Mouse (Mus musculus) small intestine, adult 2 months (tissue): Measurements from ENCODE around the gene Itpka. TPM values are rescaled to one million over a fixed set of nuclear protein-coding genes. Genes with fewer than 3 reads are reported as not detected.

Experiments
- H3K27ac ChIP-seq: fragments of 200-500 bp; 2 replicates; pipeline ENCODE4 v1.5.1; 2012; ENCODE audit warnings: low read depth, low read length, control low read depth, inconsistent platforms; ENCODE audit not compliant: insufficient read depth
- H3K27me3 ChIP-seq: fragments of 200-500 bp; 2 replicates; pipeline ENCODE4 v1.6.1; 2012; ENCODE audit warnings: mild to moderate bottlenecking, moderate library complexity, low read length, inconsistent platforms; ENCODE audit not compliant: control insufficient read depth, insufficient read depth
- H3K36me3 ChIP-seq: fragments of 200-500 bp; 2 replicates; pipeline ENCODE4 v1.6.1; 2012; ENCODE audit warnings: mild to moderate bottlenecking, low read length, control low read depth, inconsistent platforms; ENCODE audit not compliant: control insufficient read depth, insufficient read depth
- H3K4me1 ChIP-seq: fragments of 200-500 bp; 2 replicates; pipeline ENCODE4 v1.6.1; 2012; ENCODE audit warnings: low read length, inconsistent platforms, mixed read lengths; ENCODE audit not compliant: control insufficient read depth, insufficient read depth, insufficient read length
- H3K4me3 ChIP-seq: fragments of 200-500 bp; 2 replicates; pipeline ENCODE4 v1.5.1; 2012; ENCODE audit warnings: low read depth, mild to moderate bottlenecking, control low read depth, inconsistent platforms, low read length, moderate library complexity
- CTCF ChIP-seq: fragments of 200-500 bp; IDR thresholded peaks from 2 replicates; pipeline ENCODE4 v1.5.1; 2012; ENCODE audit warnings: low read depth, mild to moderate bottlenecking, control low read depth, inconsistent platforms, low read length, moderate library complexity, mixed read lengths; ENCODE audit not compliant: insufficient replicate concordance, insufficient read length; ENCODE audit errors: extremely low read depth
- POLR2A ChIP-seq: fragments of 200-500 bp; IDR thresholded peaks from 2 replicates; pipeline ENCODE4 v1.6.1; 2012; ENCODE audit warnings: low read depth, mild to moderate bottlenecking, control low read depth, inconsistent platforms, low read length, moderate library complexity
- WGBS: fragments of 180-500 bp; shearing (Covaris S2); methylation state at CpG from one replicate; pipeline ENCODE4 v1.1.7; 2018; 5-methylcytosine and 5-hydroxymethylcytosine counted together
- polyA plus RNA-seq: library from polyadenylated mRNA; depleted of rRNA; stranded (reverse); fragments of >200 nt; gene quantifications from 2 replicates; pipeline ENCODE4 v1.2.3, GENCODE M21; 2012

Itpka gene
- polyA plus RNA-seq, 1 experiment, result 39.7 TPM

GRCm38 (mm10) chr2:119749260-119749659, 7.1 kb downstream of the Itpka start:
- H3K27me3 ChIP-seq, result no peaks in the 10 kb centered on the region
- TF ChIP-seq CTCF (no peak), POLR2A (no peak)
- peaks cover 22% of the 10 kb centered on the region for H3K36me3 ChIP-seq
- no peak overlapping the region for H3K27ac ChIP-seq
- H3K4me1 ChIP-seq, result peaks cover 4% of the 10 kb centered on the region; the same call in 1 of the 2 replicates
- 89% methylated on average over 13 of the region's 13 CpGs for WGBS
- no peak overlapping the region for H3K4me3 ChIP-seq

- H3K36me3 ChIP-seq, result no peaks in the 10 kb centered on the region
- H3K27me3 ChIP-seq, result peaks cover 21% of the 10 kb centered on the region
- H3K27ac ChIP-seq, result no peak overlapping the region
- peaks cover 8% of the 10 kb centered on the region for H3K4me1 ChIP-seq
- no peak for TF ChIP-seq CTCF
- no peak for TF ChIP-seq POLR2A
- peak overlapping the region; percentile 85 for H3K4me3 ChIP-seq
- 4% methylated on average over 31 of the region's 31 CpGs for WGBS
Measured at GRCm38 (mm10) chr2:119757601-119758100, 15.5 kb downstream of the Itpka start.

- TF ChIP-seq CTCF (no peak), POLR2A (no peak)
- H3K36me3 ChIP-seq, result no peaks in the 10 kb centered on the region
- peaks cover 21% of the 10 kb centered on the region for H3K27me3 ChIP-seq
- WGBS, result 1% methylated on average over 74 of the region's 77 CpGs
- H3K4me1 ChIP-seq, result peaks cover 8% of the 10 kb centered on the region
- no peak overlapping the region for H3K27ac ChIP-seq
- H3K4me3 ChIP-seq, result peak overlapping the region; percentile 85
Measured at GRCm38 (mm10) chr2:119758101-119758843, 16.1 kb downstream of the Itpka start.

GRCm38 (mm10) chr2:119758844-119759835, 17.0 kb downstream of the Itpka start:
- Histone ChIP-seq H3K27ac (no peak overlapping the region), H3K36me3 (peaks cover 3% of the 10 kb centered on the region), H3K4me3 (peak overlapping the region; percentile 85), H3K4me1 (peaks cover 8% of the 10 kb centered on the region), H3K27me3 (peaks cover 21% of the 10 kb centered on the region)
- TF ChIP-seq CTCF, result no peak
- TF ChIP-seq POLR2A, result no peak
- whole genome bisulfite sequencing, result 13% methylated on average over 44 of the region's 44 CpGs

DNA sequence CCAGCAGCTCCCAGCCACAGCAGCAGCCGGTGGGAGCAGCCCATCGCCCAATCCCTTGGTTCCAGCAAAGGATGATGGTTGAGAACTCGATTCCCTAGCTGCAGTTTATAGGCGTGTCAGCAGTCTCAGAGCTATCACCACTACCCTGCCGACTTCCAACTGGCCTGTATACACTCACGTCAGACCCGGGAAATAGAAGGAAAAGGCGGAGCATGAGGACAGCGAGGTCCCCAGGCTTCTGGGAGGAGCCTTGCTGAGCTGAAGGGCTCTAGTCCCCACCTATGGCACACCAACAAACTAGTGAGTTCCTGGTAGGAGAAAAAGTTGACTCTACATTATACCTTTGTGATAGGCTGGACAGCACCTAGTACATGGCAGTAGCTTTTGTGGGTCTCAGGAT, 18.1 kb downstream of the Itpka start, which contains the start of gene Ltk:
Gene Ltk, minus strand, starts transcription at position 181 of the 400 bp plus-strand sequence.
- 21% methylated on average over 9 of the region's 9 CpGs for WGBS
- TF ChIP-seq CTCF (no peak), POLR2A (no peak)

GRCm38 (mm10) chr2:119762276-119762675, 20.1 kb downstream of the Itpka start:
- Histone ChIP-seq H3K27ac (no peak overlapping the region), H3K36me3 (peaks cover 5% of the 10 kb centered on the region), H3K4me3 (no peak overlapping the region), H3K4me1 (peaks cover 8% of the 10 kb centered on the region), H3K27me3 (peaks cover 20% of the 10 kb centered on the region)
- TF ChIP-seq POLR2A (no peak), CTCF (no peak)
- 45% methylated on average over 1 of the region's 1 CpGs for WGBS

More for the DNA sequence above, 18.1 kb downstream of the Itpka start, which contains the start of gene Ltk:
- no peak within 1 kb of the TSS for H3K27ac ChIP-seq
- peaks cover 21% of the 10 kb centered on the region for H3K27me3 ChIP-seq
- peaks cover 8% of the 10 kb centered on the region for H3K4me1 ChIP-seq
- peaks cover 5% of the 10 kb centered on the region for H3K36me3 ChIP-seq
- peak within 1 kb of the TSS; percentile 85; the same call in 1 of the 2 replicates for H3K4me3 ChIP-seq
